Mouse (Mus musculus) hindbrain, embryonic 11.5 days (tissue): ENCODE data around the gene Rab31. TPM values are rescaled to one million over a fixed set of nuclear protein-coding genes. Genes with fewer than 3 reads are reported as not detected.
A peak's percentile ranks its signal among the peaks of the same experiment; 100 is the strongest.
"Not testable (repeated sequence)": the region's sequence is repeated elsewhere in the genome, so short reads cannot be mapped to it uniquely, and the experiment has no call there.

ENCODE experiments used
- ATAC-seq: fragments of 200-750 bp; cut with Nextera tagmentation; 2 replicates; pipeline ENCODE4 v1.8.0; 2017; ENCODE audit warnings: mild to moderate bottlenecking, moderate TSS enrichment, moderate library complexity; ENCODE audit not compliant: low FRiP score
- DNase-seq: peaks from one replicate; pipeline ENCODE4 v3.0.0-alpha.2; 2015; ENCODE audit warnings: low spot score
- H3K27ac ChIP-seq: fragments of 300-500 bp; sonication (generic); 2 replicates; pipeline ENCODE4 v1.5.1; 2014; ENCODE audit warnings: mild to moderate bottlenecking, low read depth, low read length
- H3K27me3 ChIP-seq: fragments of 300-500 bp; sonication (generic); 2 replicates; pipeline ENCODE4 v1.6.1; 2014; ENCODE audit warnings: mild to moderate bottlenecking, low read length, moderate library complexity, mixed read lengths; ENCODE audit not compliant: control insufficient read depth, insufficient read depth
- H3K36me3 ChIP-seq: fragments of 300-500 bp; sonication (generic); 2 replicates; pipeline ENCODE4 v1.6.1; 2014; ENCODE audit warnings: mild to moderate bottlenecking, low read length, moderate library complexity, mixed read lengths; ENCODE audit not compliant: control insufficient read depth, insufficient read depth
- H3K4me1 ChIP-seq: fragments of 300-500 bp; sonication (generic); replicated peaks from 2 replicates; pipeline ENCODE4 v1.6.1; 2014; ENCODE audit warnings: low read length, mixed read lengths; ENCODE audit not compliant: control insufficient read depth, insufficient read depth
- H3K4me2 ChIP-seq: fragments of 300-500 bp; sonication (generic); replicated peaks from 2 replicates; pipeline ENCODE4 v1.6.1; 2014; ENCODE audit warnings: mild to moderate bottlenecking, low read depth, low read length
- H3K4me3 ChIP-seq: fragments of 300-500 bp; sonication (generic); 2 replicates; pipeline ENCODE4 v1.5.1; 2014; ENCODE audit warnings: low read depth, low read length
- H3K9ac ChIP-seq: fragments of 300-500 bp; sonication (generic); 2 replicates; pipeline ENCODE4 v1.6.1; 2014; ENCODE audit warnings: low read depth, low read length
- H3K9me3 ChIP-seq: fragments of 300-500 bp; sonication (generic); 2 replicates; pipeline ENCODE4 v1.6.1; 2016; ENCODE audit warnings: low read length; ENCODE audit not compliant: control insufficient read depth
- WGBS: fragments of 180-500 bp; shearing (Covaris S2); extraction: QIAGEN DNeasy Blood & Tissue Kit; methylation state at CpG from one replicate; pipeline ENCODE4 v1.1.7; 2014; 5-methylcytosine and 5-hydroxymethylcytosine counted together
- polyA plus RNA-seq: library from polyadenylated mRNA; unstranded; fragments of >200 nt; fragmentation: Nextera tagmentation; extraction: Ambion mirVana; gene quantifications from 2 replicates; pipeline ENCODE4 v1.2.1, GENCODE M21; 2014

Gene Rab31
- polyA plus RNA-seq, 1 experiment from 2014 or later, result 74.8 TPM

GRCm38 (mm10) chr17:65635715-65636360 lies 136.7 kb downstream of the Rab31 start:
- Histone ChIP-seq H3K27ac (no peak overlapping the region), H3K9ac (no peak overlapping the region), H3K4me3 (no peak overlapping the region), H3K36me3 (no peaks in the 10 kb centered on the region), H3K4me1 (no peaks in the 10 kb centered on the region), H3K27me3 (no peaks in the 10 kb centered on the region), H3K9me3 (no peaks in the 10 kb centered on the region), H3K4me2 (no peak overlapping the region)
- 90% methylated on average over 14 of the region's 14 CpGs for WGBS
- no peak for DNase-seq
- ATAC-seq, result no peak

GRCm38 (mm10) chr17:65629943-65630342 lies 142.6 kb downstream of the Rab31 start:
- Histone ChIP-seq H3K9ac (no peak overlapping the region), H3K36me3 (no peaks in the 10 kb centered on the region), H3K9me3 (no peaks in the 10 kb centered on the region), H3K4me2 (no peak overlapping the region), H3K4me1 (no peaks in the 10 kb centered on the region), H3K4me3 (no peak overlapping the region), H3K27ac (no peak overlapping the region), H3K27me3 (no peaks in the 10 kb centered on the region)
- DNase-seq (no peak), ATAC-seq (no peak)
- 81% methylated on average over 6 of the region's 6 CpGs for WGBS

- H3K9ac ChIP-seq, H3K4me3 ChIP-seq, H3K36me3 ChIP-seq, DNase-seq, H3K9me3 ChIP-seq, H3K27ac ChIP-seq, H3K4me2 ChIP-seq, ATAC-seq, H3K27me3 ChIP-seq, H3K4me1 ChIP-seq: not testable (repeated sequence)
- WGBS, result 90% methylated on average over 13 of the region's 13 CpGs
Measured at GRCm38 (mm10) chr17:65628823-65629532, 143.6 kb downstream of the Rab31 start.

GRCm38 (mm10) chr17:65626301-65626700 lies 146.3 kb downstream of the Rab31 start:
- DNase-seq (no peak), ATAC-seq (no peak)
- Histone ChIP-seq H3K4me1 (no peaks in the 10 kb centered on the region), H3K4me2 (no peak overlapping the region), H3K4me3 (no peak overlapping the region), H3K9me3 (no peaks in the 10 kb centered on the region), H3K27ac (no peak overlapping the region), H3K9ac (no peak overlapping the region), H3K36me3 (no peaks in the 10 kb centered on the region), H3K27me3 (no peaks in the 10 kb centered on the region)
- 85% methylated on average over 6 of the region's 6 CpGs for WGBS

- 85% methylated on average over 6 of the region's 6 CpGs for WGBS
- H3K27ac ChIP-seq, result no peak overlapping the region
- DNase-seq, result no peak
- no peak overlapping the region for H3K9ac ChIP-seq
- H3K36me3 ChIP-seq, result no peaks in the 10 kb centered on the region
- no peak for ATAC-seq
- H3K4me1 ChIP-seq, result no peaks in the 10 kb centered on the region
- H3K27me3 ChIP-seq, result no peaks in the 10 kb centered on the region
- no peak overlapping the region for H3K4me3 ChIP-seq
- H3K4me2 ChIP-seq, result no peak overlapping the region
- H3K9me3 ChIP-seq, result no peaks in the 10 kb centered on the region
Measured at GRCm38 (mm10) chr17:65625563-65625962, 147.0 kb downstream of the Rab31 start.

- DNase-seq, result no peak
- Histone ChIP-seq H3K27ac (no peak overlapping the region), H3K4me2 (no peak overlapping the region), H3K4me3 (no peak overlapping the region), H3K9me3 (no peaks in the 10 kb centered on the region), H3K4me1 (no peaks in the 10 kb centered on the region), H3K36me3 (no peaks in the 10 kb centered on the region), H3K9ac (no peak overlapping the region), H3K27me3 (no peaks in the 10 kb centered on the region)
- ATAC-seq, result no peak
Measured at GRCm38 (mm10) chr17:65623130-65623529, 149.4 kb downstream of the Rab31 start.

GRCm38 (mm10) chr17:65618431-65618830 lies 154.1 kb downstream of the Rab31 start:
- DNase-seq (no peak), ATAC-seq (no peak)
- Histone ChIP-seq H3K9ac (no peak overlapping the region), H3K4me1 (0 out of 2 replicates have a peak, but pooled peaks cover 2% of the 10 kb centered on the region), H3K4me2 (no peak overlapping the region), H3K36me3 (no peaks in the 10 kb centered on the region), H3K27me3 (no peaks in the 10 kb centered on the region), H3K27ac (no peak overlapping the region), H3K4me3 (no peak overlapping the region), H3K9me3 (no peaks in the 10 kb centered on the region)
- 93% methylated on average over 2 of the region's 2 CpGs for WGBS

- H3K4me1 ChIP-seq, result 0 out of 2 replicates have a peak, but pooled peaks cover 2% of the 10 kb centered on the region
- DNase-seq (no peak), ATAC-seq (no peak)
- H3K27ac ChIP-seq, result no peak overlapping the region
- no peak overlapping the region for H3K4me3 ChIP-seq
- no peak overlapping the region for H3K4me2 ChIP-seq
- no peak overlapping the region for H3K9ac ChIP-seq
- H3K36me3 ChIP-seq, result no peaks in the 10 kb centered on the region
- 55% methylated on average over 3 of the region's 3 CpGs for WGBS
- H3K27me3 ChIP-seq, result no peaks in the 10 kb centered on the region
- no peaks in the 10 kb centered on the region for H3K9me3 ChIP-seq
Measured at GRCm38 (mm10) chr17:65615678-65616077, 156.9 kb downstream of the Rab31 start.

- DNase-seq (no peak), ATAC-seq (no peak)
- Histone ChIP-seq H3K4me1 (0 out of 2 replicates have a peak, but pooled peaks cover 5% of the 10 kb centered on the region), H3K4me2 (peak overlapping the region; percentile 59), H3K27me3 (no peaks in the 10 kb centered on the region), H3K4me3 (peak overlapping the region; percentile 97), H3K36me3 (no peaks in the 10 kb centered on the region), H3K27ac (peak overlapping the region; percentile 99), H3K9me3 (no peaks in the 10 kb centered on the region), H3K9ac (peak overlapping the region; percentile 96)
- 1% methylated on average over 9 of the region's 9 CpGs for WGBS
Measured at GRCm38 (mm10) chr17:65614431-65614830, 158.1 kb downstream of the Rab31 start.
